Mouse (Mus musculus) intestine, embryonic 16.5 days (tissue): ENCODE data around the gene Camta2. TPM values are rescaled to one million over a fixed set of nuclear protein-coding genes. Genes with fewer than 3 reads are reported as not detected.

ENCODE experiments used
- ATAC-seq: fragments of 200-750 bp; cut with Nextera tagmentation; 2 replicates; pipeline ENCODE4 v1.8.0; 2017; ENCODE audit warnings: moderate TSS enrichment, moderate library complexity
- H3K27ac ChIP-seq: fragments of 300-500 bp; sonication (generic); 2 replicates; pipeline ENCODE4 v1.5.1; 2014; ENCODE audit warnings: mild to moderate bottlenecking, low read length
- H3K27me3 ChIP-seq: fragments of 300-500 bp; sonication (generic); replicated peaks from 2 replicates; pipeline ENCODE4 v1.6.1; 2014; ENCODE audit warnings: low read length, control low read depth, mixed read lengths; ENCODE audit not compliant: control insufficient read depth, insufficient read depth
- H3K36me3 ChIP-seq: fragments of 300-500 bp; sonication (generic); 2 replicates; pipeline ENCODE4 v1.6.1; 2014; ENCODE audit warnings: low read length, control low read depth; ENCODE audit not compliant: control insufficient read depth, insufficient read depth
- H3K4me1 ChIP-seq: fragments of 300-500 bp; sonication (generic); 2 replicates; pipeline ENCODE4 v1.6.1; 2014; ENCODE audit warnings: low read length, control low read depth, mixed read lengths; ENCODE audit not compliant: control insufficient read depth, insufficient read depth
- H3K4me2 ChIP-seq: fragments of 300-500 bp; sonication (generic); 2 replicates; pipeline ENCODE4 v1.6.1; 2014; ENCODE audit warnings: low read depth, low read length, control low read depth
- H3K4me3 ChIP-seq: fragments of 300-500 bp; sonication (generic); 2 replicates; pipeline ENCODE4 v1.5.1; 2014; ENCODE audit warnings: mild to moderate bottlenecking, low read length
- H3K9ac ChIP-seq: fragments of 300-500 bp; sonication (generic); 2 replicates; pipeline ENCODE4 v1.6.1; 2014; ENCODE audit warnings: low read depth, low read length
- H3K9me3 ChIP-seq: fragments of 300-500 bp; sonication (generic); 2 replicates; pipeline ENCODE4 v1.6.1; 2016; ENCODE audit warnings: low read length, control low read depth; ENCODE audit not compliant: control insufficient read depth
- WGBS: fragments of 180-500 bp; shearing (Covaris S2); extraction: QIAGEN DNeasy Blood & Tissue Kit; methylation state at CpG from one replicate; pipeline ENCODE4 v1.1.7; 2014; 5-methylcytosine and 5-hydroxymethylcytosine counted together
- polyA plus RNA-seq: library from polyadenylated mRNA; unstranded; fragments of >200 nt; fragmentation: Nextera tagmentation; extraction: Ambion mirVana; gene quantifications from 2 replicates; pipeline ENCODE4 v1.2.1, GENCODE M21; 2015

The Camta2 gene
- polyA plus RNA-seq, 1 experiment from 2014 or later: 14.2 TPM

DNA sequence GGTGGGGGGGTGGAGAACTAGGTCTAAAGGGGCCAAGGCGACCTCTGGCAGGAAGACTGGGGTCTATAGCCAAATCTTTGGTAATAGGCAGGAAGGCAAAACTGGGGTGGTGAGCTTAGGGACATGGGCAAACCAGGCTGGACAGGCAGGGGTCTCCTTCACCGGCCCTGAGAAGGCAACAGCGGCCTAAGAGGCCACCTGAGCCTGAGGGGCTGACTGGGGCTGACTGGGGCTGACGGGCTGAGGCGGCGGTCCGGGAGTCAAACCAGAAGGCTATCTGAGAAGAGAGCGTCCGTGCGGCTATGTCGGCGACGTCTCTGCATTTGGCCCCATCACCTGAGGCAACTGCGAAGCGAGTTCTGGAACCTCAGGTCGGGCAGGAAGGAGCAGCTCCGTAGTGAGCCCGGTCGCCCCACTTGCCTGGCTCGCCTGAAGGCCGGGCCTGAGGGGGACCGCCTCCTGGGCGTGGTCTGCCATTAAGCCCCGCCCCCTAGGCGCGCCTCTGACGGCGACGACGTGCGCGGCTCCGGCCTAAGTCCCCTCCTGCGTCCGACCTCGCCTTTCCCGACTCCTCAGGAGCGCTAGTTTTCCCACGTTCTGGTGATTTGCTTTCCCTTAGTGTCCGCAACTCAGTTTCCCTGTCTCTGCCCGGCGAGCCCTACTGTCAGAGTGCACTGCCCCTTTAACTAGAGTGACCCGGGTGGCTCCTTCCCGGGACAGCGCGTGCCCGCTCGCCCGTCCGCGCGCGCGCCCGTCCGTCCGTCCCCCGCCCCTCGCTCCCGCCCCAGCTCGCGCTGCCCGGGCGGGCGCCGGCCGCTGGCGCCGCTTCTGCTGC lies 12.0 kb upstream of the Camta2 start, which contains the start of the genes Inca1 and Kif1c:
Inca1 (minus strand) TSS at position 434 of the 835 bp plus-strand sequence.
Kif1c (plus strand) TSS at position 827 of the 835 bp plus-strand sequence.
- Histone ChIP-seq H3K27ac (peak within 1 kb of the TSS; percentile 98), H3K9ac (peak within 1 kb of the TSS; percentile 95), H3K4me1 (peaks cover 19% of the 10 kb centered on the region), H3K4me3 (peak within 1 kb of the TSS; percentile 85), H3K9me3 (no peaks in the 10 kb centered on the region), H3K27me3 (no peaks in the 10 kb centered on the region), H3K36me3 (no peaks in the 10 kb centered on the region), H3K4me2 (peak within 1 kb of the TSS; percentile 93)
- ATAC-seq: peak; percentile 94
- WGBS: 1% methylated on average over 66 of the region's 69 CpGs

DNA sequence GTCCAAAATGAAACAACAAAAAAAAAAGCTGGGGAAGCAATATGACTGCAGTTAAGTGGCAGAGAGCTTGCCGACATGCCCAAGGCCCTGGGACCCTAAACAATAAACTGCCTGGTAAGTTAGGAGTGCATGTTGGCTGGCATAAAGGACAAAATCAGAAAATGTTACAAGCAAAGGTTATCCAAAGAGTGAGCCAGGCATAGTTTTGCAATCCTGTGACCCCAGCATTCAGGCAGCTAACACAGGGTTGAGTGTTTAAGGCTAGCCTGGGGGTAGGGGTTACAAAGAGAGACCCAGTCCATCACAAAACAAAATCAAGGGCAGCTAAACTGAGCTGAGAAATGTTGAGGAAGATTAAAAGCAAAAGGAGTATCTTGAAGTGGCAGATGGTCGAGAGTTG lies 11.1 kb upstream of the Camta2 start:
- Histone ChIP-seq H3K4me2 (no peak overlapping the region), H3K4me1 (peaks cover 19% of the 10 kb centered on the region)
- no peak for ATAC-seq

GRCm38 (mm10) chr11:70697376-70697775 lies 9.5 kb upstream of the Camta2 start:
- Histone ChIP-seq H3K27ac (no peak overlapping the region), H3K36me3 (no peaks in the 10 kb centered on the region), H3K4me1 (peaks cover 14% of the 10 kb centered on the region), H3K4me3 (no peak overlapping the region), H3K27me3 (no peaks in the 10 kb centered on the region), H3K9me3 (no peaks in the 10 kb centered on the region), H3K9ac (no peak overlapping the region), H3K4me2 (no peak overlapping the region)
- ATAC-seq: no peak
- WGBS: 72% methylated on average over 3 of the region's 3 CpGs

More for the DNA sequence above, 11.1 kb upstream of the Camta2 start:
- Histone ChIP-seq H3K36me3 (no peaks in the 10 kb centered on the region), H3K9me3 (no peaks in the 10 kb centered on the region), H3K27ac (no peak overlapping the region), H3K9ac (no peak overlapping the region), H3K27me3 (no peaks in the 10 kb centered on the region), H3K4me3 (no peak overlapping the region)
- WGBS: 86% methylated on average over 2 of the region's 2 CpGs

DNA sequence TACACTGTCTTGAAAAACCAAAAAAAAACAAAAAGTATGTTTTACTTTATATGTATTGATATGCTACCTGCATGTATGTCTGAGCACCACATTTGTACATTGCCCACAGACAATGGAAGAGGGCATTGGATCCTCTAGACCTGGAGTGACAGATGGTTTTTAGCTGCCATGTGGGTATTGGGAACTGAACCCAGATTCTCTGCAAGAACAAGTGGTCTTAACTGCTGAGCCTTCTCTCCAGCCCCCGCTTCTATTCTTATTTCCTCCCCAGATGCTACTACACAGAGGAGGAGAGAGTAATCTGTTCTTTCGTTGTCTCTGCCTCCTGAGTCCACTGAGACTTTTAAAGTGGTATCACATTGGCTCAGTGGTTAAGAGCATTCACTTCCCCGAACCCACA lies 5.6 kb upstream of the Camta2 start:
- Histone ChIP-seq H3K9me3 (no peaks in the 10 kb centered on the region), H3K27ac (no peak overlapping the region), H3K36me3 (no peaks in the 10 kb centered on the region), H3K9ac (no peak overlapping the region), H3K4me2 (no peak overlapping the region), H3K4me1 (peaks cover 12% of the 10 kb centered on the region), H3K4me3 (no peak overlapping the region), H3K27me3 (no peaks in the 10 kb centered on the region)
- 79% methylated on average over 3 of the region's 3 CpGs for WGBS
- no peak for ATAC-seq

DNA sequence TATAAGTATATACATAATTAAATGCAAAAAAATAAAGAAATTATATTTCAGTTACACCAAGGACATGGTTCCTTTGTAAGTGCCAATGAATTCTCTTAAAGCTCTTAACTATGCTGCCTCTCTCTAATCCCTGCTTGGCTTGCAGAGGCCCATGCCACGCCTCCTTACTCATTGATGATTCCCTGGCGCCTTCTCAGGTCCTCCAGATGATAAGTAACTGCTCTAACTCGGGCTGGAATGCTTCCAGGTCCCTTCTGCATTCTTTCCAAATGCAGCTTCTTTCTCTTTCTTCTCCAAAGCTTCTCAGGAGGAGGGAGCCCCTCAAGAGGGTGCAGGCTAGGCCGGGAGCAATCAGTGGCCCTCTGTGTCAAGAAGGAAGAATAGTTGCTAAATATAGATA lies 1.7 kb upstream of the Camta2 start:
- 37% methylated on average over 4 of the region's 4 CpGs for WGBS
- Histone ChIP-seq H3K4me3 (no peak overlapping the region), H3K27me3 (no peaks in the 10 kb centered on the region), H3K27ac (no peak overlapping the region), H3K4me2 (no peak overlapping the region), H3K9ac (no peak overlapping the region), H3K36me3 (no peaks in the 10 kb centered on the region), H3K9me3 (no peaks in the 10 kb centered on the region), H3K4me1 (peaks cover 32% of the 10 kb centered on the region)
- ATAC-seq: no peak

- ATAC-seq: no peak
Observed at GRCm38 (mm10) chr11:70688372-70688771, 467 bp upstream of the Camta2 start.

GRCm38 (mm10) chr11:70686901-70687566 lies 871 bp downstream of the Camta2 start:
- Histone ChIP-seq H3K36me3 (0 out of 2 replicates have a peak, but pooled peaks cover 3% of the 10 kb centered on the region), H3K4me3 (peak overlapping the region; percentile 90), H3K4me2 (peak overlapping the region; percentile 92), H3K4me1 (peaks cover 36% of the 10 kb centered on the region), H3K9me3 (no peaks in the 10 kb centered on the region), H3K9ac (peak overlapping the region; percentile 93), H3K27me3 (no peaks in the 10 kb centered on the region), H3K27ac (peak overlapping the region; percentile 93)
- WGBS: 3% methylated on average over 16 of the region's 16 CpGs
- peak; percentile 57 for ATAC-seq

More at GRCm38 (mm10) chr11:70688372-70688771, 467 bp upstream of the Camta2 start:
- no peaks in the 10 kb centered on the region for H3K27me3 ChIP-seq
- H3K4me3 ChIP-seq: peak overlapping the region; percentile 90
- H3K9ac ChIP-seq: peak overlapping the region; percentile 93
- H3K27ac ChIP-seq: peak overlapping the region; percentile 93
- peak overlapping the region; percentile 92 for H3K4me2 ChIP-seq
- H3K9me3 ChIP-seq: no peaks in the 10 kb centered on the region
- 19% methylated on average over 8 of the region's 8 CpGs for WGBS
- no peaks in the 10 kb centered on the region for H3K36me3 ChIP-seq
- peaks cover 32% of the 10 kb centered on the region for H3K4me1 ChIP-seq

- Histone ChIP-seq H3K9me3 (no peaks in the 10 kb centered on the region), H3K27ac (no peak overlapping the region), H3K4me2 (no peak overlapping the region), H3K27me3 (no peaks in the 10 kb centered on the region), H3K4me1 (peaks cover 26% of the 10 kb centered on the region), H3K36me3 (peaks cover 3% of the 10 kb centered on the region; the same call in 1 of the 2 replicates), H3K9ac (no peak overlapping the region), H3K4me3 (no peak overlapping the region)
- no peak for ATAC-seq
- WGBS: 83% methylated on average over 5 of the region's 5 CpGs
Observed at GRCm38 (mm10) chr11:70683640-70684039, 4.3 kb downstream of the Camta2 start.

DNA sequence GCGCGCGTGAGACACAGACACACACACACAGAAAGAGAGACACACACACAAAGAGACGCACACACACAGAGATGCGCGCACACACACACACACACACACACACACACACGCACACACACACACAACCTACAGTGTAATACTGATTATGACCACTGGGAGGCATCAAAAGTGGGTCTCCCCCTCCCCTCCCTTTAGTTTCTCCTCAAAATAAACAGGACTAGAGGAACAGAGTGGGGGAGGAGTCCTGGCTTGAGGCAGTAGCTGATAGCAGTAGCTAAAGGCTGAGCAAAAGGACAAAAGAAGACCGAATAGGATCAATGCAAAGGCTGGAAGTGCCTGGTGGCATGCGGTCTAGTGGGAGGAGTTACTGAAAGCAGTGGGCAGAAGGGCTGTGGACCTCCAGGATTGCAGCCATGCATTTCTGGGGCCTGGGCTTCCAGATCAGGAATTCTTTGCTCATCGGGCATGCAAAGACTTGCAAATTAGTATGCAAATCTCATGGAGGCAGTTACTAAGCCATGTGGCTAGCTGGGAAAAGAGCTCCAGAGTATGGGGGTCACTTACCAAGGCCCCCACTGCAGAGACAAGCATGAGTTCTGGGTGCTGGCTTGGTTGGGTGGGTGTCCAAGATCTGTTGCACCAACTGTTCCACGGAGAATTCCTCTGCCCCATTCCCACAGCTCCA lies 5.9 kb downstream of the Camta2 start:
- no peaks in the 10 kb centered on the region for H3K9me3 ChIP-seq

More for the DNA sequence above, 5.9 kb downstream of the Camta2 start:
- H3K27ac ChIP-seq: no peak overlapping the region
- H3K36me3 ChIP-seq: peaks cover 3% of the 10 kb centered on the region; the same call in 1 of the 2 replicates
- 28% methylated on average over 11 of the region's 11 CpGs for WGBS
- no peaks in the 10 kb centered on the region for H3K27me3 ChIP-seq
- peaks cover 20% of the 10 kb centered on the region for H3K4me1 ChIP-seq
- H3K4me3 ChIP-seq: no peak overlapping the region
- H3K4me2 ChIP-seq: no peak overlapping the region
- H3K9ac ChIP-seq: no peak overlapping the region
- no peak; the same call in 1 of the 2 replicates for ATAC-seq
